Mouse (Mus musculus) kidney, embryonic 16.5 days (tissue): ENCODE data around the gene Lims1. TPM values are rescaled to one million over a fixed set of nuclear protein-coding genes. Genes with fewer than 3 reads are reported as not detected.

Experiments
- ATAC-seq: fragments of 200-750 bp; cut with Nextera tagmentation; 2 replicates; pipeline ENCODE4 v1.8.0; 2017; ENCODE audit warnings: moderate TSS enrichment; ENCODE audit not compliant: low FRiP score, low TSS enrichment
- H3K27ac ChIP-seq: fragments of 300-500 bp; sonication (generic); 2 replicates; pipeline ENCODE4 v1.5.1; 2014; ENCODE audit warnings: low read length
- H3K27me3 ChIP-seq: fragments of 300-500 bp; sonication (generic); 2 replicates; pipeline ENCODE4 v1.6.1; 2014; ENCODE audit warnings: low read length, control low read depth, mixed read lengths; ENCODE audit not compliant: insufficient read depth
- H3K36me3 ChIP-seq: fragments of 300-500 bp; sonication (generic); 2 replicates; pipeline ENCODE4 v1.6.1; 2014; ENCODE audit warnings: low read length, control low read depth, mixed read lengths; ENCODE audit not compliant: insufficient read depth
- H3K4me1 ChIP-seq: fragments of 300-500 bp; sonication (generic); 2 replicates; pipeline ENCODE4 v1.6.1; 2014; ENCODE audit warnings: low read length, control low read depth, mixed read lengths; ENCODE audit not compliant: insufficient read depth
- H3K4me2 ChIP-seq: fragments of 300-500 bp; sonication (generic); replicated peaks from 2 replicates; pipeline ENCODE4 v1.6.1; 2014; ENCODE audit warnings: low read depth, low read length
- H3K4me3 ChIP-seq: fragments of 300-500 bp; sonication (generic); 2 replicates; pipeline ENCODE4 v1.5.1; 2014; ENCODE audit warnings: mild to moderate bottlenecking, low read length
- H3K9ac ChIP-seq: fragments of 300-500 bp; sonication (generic); replicated peaks from 2 replicates; pipeline ENCODE4 v1.6.1; 2014; ENCODE audit warnings: low read length
- H3K9me3 ChIP-seq: fragments of 300-500 bp; sonication (generic); 2 replicates; pipeline ENCODE4 v1.6.1; 2016; ENCODE audit warnings: low read length, control low read depth
- WGBS: fragments of 180-500 bp; shearing (Covaris S2); extraction: QIAGEN DNeasy Blood & Tissue Kit; methylation state at CpG from one replicate; pipeline ENCODE4 v1.1.7; 2014; 5-methylcytosine and 5-hydroxymethylcytosine counted together
- polyA plus RNA-seq: library from polyadenylated mRNA; unstranded; fragments of >200 nt; fragmentation: Nextera tagmentation; extraction: Ambion mirVana; gene quantifications from 2 replicates; pipeline ENCODE4 v1.2.1, GENCODE M21; 2015

Lims1 gene
- polyA plus RNA-seq, 1 experiment from 2014 or later: 153 TPM

DNA sequence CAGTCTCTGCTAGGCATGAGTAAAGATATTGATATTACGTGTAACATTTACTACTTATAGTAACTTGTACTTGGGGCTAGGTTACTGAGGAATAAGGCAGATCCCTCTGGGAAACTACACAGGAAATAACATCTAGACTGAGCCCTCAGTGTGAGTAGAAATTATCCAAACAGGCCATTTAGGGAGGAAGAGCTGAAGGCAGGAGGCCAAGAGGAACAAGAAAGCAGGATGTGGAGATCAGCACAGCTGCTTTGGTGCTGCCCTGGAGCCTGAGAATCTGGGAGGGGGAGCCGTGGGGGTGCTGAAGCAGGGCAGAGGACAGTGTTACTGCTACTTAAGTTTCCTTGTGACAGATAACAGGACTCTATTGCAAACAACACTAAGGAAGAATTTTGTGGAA lies 18.4 kb downstream of the Lims1 start:
- H3K4me1 ChIP-seq: peaks cover 36% of the 10 kb centered on the region
- no peaks in the 10 kb centered on the region for H3K36me3 ChIP-seq
- no peak overlapping the region for H3K4me2 ChIP-seq
- H3K4me3 ChIP-seq: no peak overlapping the region
- no peak overlapping the region for H3K9ac ChIP-seq
- peak; percentile 91 for ATAC-seq
- WGBS: 27% methylated on average over 2 of the region's 2 CpGs
- H3K27ac ChIP-seq: peak overlapping the region; percentile 96
- H3K9me3 ChIP-seq: peaks cover 3% of the 10 kb centered on the region; the same call in 1 of the 2 replicates
- H3K27me3 ChIP-seq: no peaks in the 10 kb centered on the region

DNA sequence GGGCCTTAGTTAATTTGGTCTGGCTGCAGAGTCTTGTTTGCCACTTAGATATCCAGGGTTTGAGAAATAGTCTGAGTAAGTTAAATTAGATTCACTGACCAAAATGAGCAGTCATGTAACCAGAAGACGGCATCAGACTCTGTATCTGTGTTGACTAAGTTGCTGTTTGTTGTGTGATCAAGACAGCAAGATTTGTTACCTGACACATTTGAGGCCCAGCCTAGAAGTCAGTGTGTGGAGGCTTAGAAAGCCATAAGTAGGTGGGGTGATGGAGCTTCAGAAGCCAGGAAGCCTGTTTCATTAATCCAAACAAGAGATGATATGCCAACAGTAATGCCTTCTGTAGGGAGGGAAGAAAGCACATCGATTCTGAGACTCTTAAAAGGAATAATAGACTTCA lies 18.9 kb downstream of the Lims1 start:
- no peaks in the 10 kb centered on the region for H3K27me3 ChIP-seq
- H3K36me3 ChIP-seq: no peaks in the 10 kb centered on the region
- H3K9ac ChIP-seq: no peak overlapping the region
- H3K27ac ChIP-seq: peak overlapping the region; percentile 96
- H3K4me2 ChIP-seq: no peak overlapping the region
- peaks cover 3% of the 10 kb centered on the region; the same call in 1 of the 2 replicates for H3K9me3 ChIP-seq
- no peak for ATAC-seq
- 58% methylated on average over 2 of the region's 2 CpGs for WGBS
- H3K4me3 ChIP-seq: no peak overlapping the region
- peaks cover 36% of the 10 kb centered on the region for H3K4me1 ChIP-seq

DNA sequence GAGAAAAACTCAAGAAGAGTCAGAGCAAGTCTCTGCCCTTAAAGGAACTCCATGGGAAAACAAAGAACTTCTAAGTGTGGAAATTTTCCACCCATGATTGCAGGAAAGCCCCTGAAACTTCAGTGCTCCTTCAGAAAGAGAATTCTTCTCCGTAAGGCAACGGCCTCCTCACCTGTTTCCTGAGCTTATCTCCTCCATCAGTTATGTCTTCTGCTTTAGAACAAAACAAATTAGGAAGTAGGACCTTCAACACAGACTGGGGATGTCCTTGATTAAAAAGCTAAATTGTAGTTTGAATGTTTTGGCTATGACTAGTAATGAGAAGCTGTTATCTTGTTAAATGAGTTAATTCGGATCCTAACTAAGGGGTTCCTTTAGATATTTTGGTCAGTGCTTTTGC lies 20.3 kb downstream of the Lims1 start:
- ATAC-seq: no peak
- Histone ChIP-seq H3K4me2 (no peak overlapping the region), H3K9ac (no peak overlapping the region), H3K4me3 (no peak overlapping the region), H3K27me3 (no peaks in the 10 kb centered on the region), H3K4me1 (peaks cover 27% of the 10 kb centered on the region), H3K27ac (no peak overlapping the region; the same call in 1 of the 2 replicates), H3K9me3 (peaks cover 3% of the 10 kb centered on the region; the same call in 1 of the 2 replicates), H3K36me3 (0 out of 2 replicates have a peak, but pooled peaks cover 3% of the 10 kb centered on the region)
- 86% methylated on average over 3 of the region's 3 CpGs for WGBS

GRCm38 (mm10) chr10:58350600-58350999 lies 27.3 kb downstream of the Lims1 start:
- WGBS: 88% methylated on average over 3 of the region's 3 CpGs
- ATAC-seq: no peak

GRCm38 (mm10) chr10:58351670-58352069 lies 28.4 kb downstream of the Lims1 start:
- ATAC-seq: no peak
- Histone ChIP-seq H3K4me2 (no peak overlapping the region), H3K4me3 (no peak overlapping the region), H3K9ac (no peak overlapping the region), H3K27me3 (no peaks in the 10 kb centered on the region), H3K9me3 (no peaks in the 10 kb centered on the region), H3K36me3 (0 out of 2 replicates have a peak, but pooled peaks cover 3% of the 10 kb centered on the region), H3K27ac (no peak overlapping the region), H3K4me1 (peaks cover 18% of the 10 kb centered on the region)
- 48% methylated on average over 2 of the region's 2 CpGs for WGBS

More at GRCm38 (mm10) chr10:58350600-58350999, 27.3 kb downstream of the Lims1 start:
- Histone ChIP-seq H3K27ac (no peak overlapping the region), H3K4me1 (peaks cover 18% of the 10 kb centered on the region), H3K9me3 (no peaks in the 10 kb centered on the region), H3K4me2 (no peak overlapping the region), H3K27me3 (no peaks in the 10 kb centered on the region), H3K4me3 (no peak overlapping the region), H3K36me3 (0 out of 2 replicates have a peak, but pooled peaks cover 3% of the 10 kb centered on the region), H3K9ac (no peak overlapping the region)

- 51% methylated on average over 3 of the region's 3 CpGs for WGBS
- Histone ChIP-seq H3K27ac (no peak overlapping the region), H3K4me2 (no peak overlapping the region), H3K4me3 (no peak overlapping the region), H3K9ac (no peak overlapping the region), H3K4me1 (peaks cover 18% of the 10 kb centered on the region), H3K27me3 (no peaks in the 10 kb centered on the region), H3K9me3 (no peaks in the 10 kb centered on the region), H3K36me3 (0 out of 2 replicates have a peak, but pooled peaks cover 3% of the 10 kb centered on the region)
- ATAC-seq: no peak
Observed at GRCm38 (mm10) chr10:58352364-58352763, 29.1 kb downstream of the Lims1 start.

DNA sequence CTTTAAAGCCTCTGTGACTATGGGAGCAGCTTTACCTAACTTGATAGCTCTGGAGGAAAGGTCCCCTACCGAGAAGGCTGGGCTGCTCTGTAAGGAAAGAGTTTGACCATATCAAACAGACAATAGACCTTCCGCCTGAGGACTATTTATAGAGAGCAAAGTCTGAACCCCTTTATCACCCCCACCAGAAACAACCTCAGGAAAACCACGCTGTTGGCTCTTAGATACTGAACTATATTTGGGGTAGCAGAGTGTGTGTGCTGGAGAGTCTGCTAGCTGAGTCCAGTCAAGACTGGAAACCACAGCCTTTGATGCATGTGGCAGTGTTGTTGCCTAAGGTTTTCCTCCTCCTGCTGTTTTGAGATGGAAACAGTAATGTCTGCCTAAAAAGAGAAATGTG lies 31.3 kb downstream of the Lims1 start:
- H3K36me3 ChIP-seq: no peaks in the 10 kb centered on the region
- no peak overlapping the region for H3K9ac ChIP-seq
- no peak overlapping the region for H3K27ac ChIP-seq
- no peak overlapping the region for H3K4me3 ChIP-seq
- 44% methylated on average over 3 of the region's 3 CpGs for WGBS
- no peak for ATAC-seq
- H3K27me3 ChIP-seq: no peaks in the 10 kb centered on the region
- no peak overlapping the region for H3K4me2 ChIP-seq
- H3K9me3 ChIP-seq: no peaks in the 10 kb centered on the region
- peaks cover 18% of the 10 kb centered on the region for H3K4me1 ChIP-seq

- no peaks in the 10 kb centered on the region for H3K9me3 ChIP-seq
- 90% methylated on average over 3 of the region's 3 CpGs for WGBS
- ATAC-seq: no peak
- no peak overlapping the region for H3K27ac ChIP-seq
- peaks cover 16% of the 10 kb centered on the region for H3K4me1 ChIP-seq
- H3K9ac ChIP-seq: no peak overlapping the region
- H3K36me3 ChIP-seq: no peaks in the 10 kb centered on the region
- H3K4me3 ChIP-seq: no peak overlapping the region
- no peaks in the 10 kb centered on the region for H3K27me3 ChIP-seq
- no peak overlapping the region for H3K4me2 ChIP-seq
Observed at GRCm38 (mm10) chr10:58356460-58356859, 33.2 kb downstream of the Lims1 start.

GRCm38 (mm10) chr10:58359123-58359522 lies 35.9 kb downstream of the Lims1 start:
- ATAC-seq: no peak
- WGBS: 79% methylated on average over 2 of the region's 2 CpGs
- no peaks in the 10 kb centered on the region for H3K27me3 ChIP-seq

GRCm38 (mm10) chr10:58359952-58360351 lies 36.7 kb downstream of the Lims1 start:
- no peak; the same call in 1 of the 2 replicates for ATAC-seq
- Histone ChIP-seq H3K4me3 (no peak overlapping the region), H3K9ac (no peak overlapping the region), H3K27ac (no peak overlapping the region), H3K4me2 (no peak overlapping the region), H3K9me3 (no peaks in the 10 kb centered on the region), H3K36me3 (no peaks in the 10 kb centered on the region), H3K27me3 (no peaks in the 10 kb centered on the region), H3K4me1 (no peaks in the 10 kb centered on the region)
- 74% methylated on average over 7 of the region's 7 CpGs for WGBS

More at GRCm38 (mm10) chr10:58359123-58359522, 35.9 kb downstream of the Lims1 start:
- H3K4me2 ChIP-seq: no peak overlapping the region
- no peak overlapping the region for H3K27ac ChIP-seq
- no peaks in the 10 kb centered on the region for H3K9me3 ChIP-seq
- H3K4me1 ChIP-seq: 0 out of 2 replicates have a peak, but pooled peaks cover 3% of the 10 kb centered on the region
- H3K9ac ChIP-seq: no peak overlapping the region
- no peak overlapping the region for H3K4me3 ChIP-seq
- H3K36me3 ChIP-seq: no peaks in the 10 kb centered on the region
